Mouse (Mus musculus) cerebellum, adult 2 months (tissue): ENCODE data around the gene Grik4. TPM values are rescaled to one million over a fixed set of nuclear protein-coding genes. Genes with fewer than 3 reads are reported as not detected.

Experiments
- DNase-seq, 2 experiments: peaks; one replicate each; pipeline ENCODE4 v3.0.0; 2021
- H3K27ac ChIP-seq: fragments of 200-500 bp; 2 replicates; pipeline ENCODE4 v1.5.1; 2012; ENCODE audit warnings: low read length, control low read depth, inconsistent platforms; ENCODE audit not compliant: insufficient read depth
- H3K27me3 ChIP-seq: fragments of 200-500 bp; 2 replicates; pipeline ENCODE4 v1.6.1; 2012; ENCODE audit warnings: inconsistent platforms, mild to moderate bottlenecking, low read length, moderate library complexity; ENCODE audit not compliant: control insufficient read depth, insufficient read depth
- H3K4me1 ChIP-seq: fragments of 200-500 bp; 2 replicates; pipeline ENCODE4 v1.6.1; 2011; ENCODE audit warnings: low read length; ENCODE audit not compliant: control insufficient read depth, insufficient read depth
- H3K4me3 ChIP-seq: fragments of 200-500 bp; replicated peaks from 2 replicates; pipeline ENCODE3; 2011; ENCODE audit warnings: mild to moderate bottlenecking, low read depth, low read length, control low read depth; ENCODE audit not compliant: insufficient read depth
- CTCF ChIP-seq: fragments of 200-500 bp; IDR thresholded peaks from 2 replicates; pipeline ENCODE4 v1.5.1; 2011; ENCODE audit warnings: low read depth, mild to moderate bottlenecking, control low read depth, low read length, moderate library complexity, borderline replicate concordance; ENCODE audit not compliant: insufficient read depth
- POLR2A ChIP-seq: fragments of 200-500 bp; IDR thresholded peaks from 2 replicates; pipeline ENCODE4 v1.6.1; 2011; ENCODE audit warnings: low read length, control low read depth, borderline replicate concordance; ENCODE audit not compliant: insufficient read depth
- WGBS: fragments of 180-500 bp; shearing (Covaris S2); methylation state at CpG from one replicate; pipeline ENCODE4 v1.1.7; 2018; 5-methylcytosine and 5-hydroxymethylcytosine counted together
- polyA plus RNA-seq: library from polyadenylated mRNA; depleted of rRNA; stranded (reverse); fragments of >200 nt; gene quantifications from 2 replicates; pipeline ENCODE4 v1.2.3, GENCODE M21; 2012

The Grik4 gene
- polyA plus RNA-seq, 1 experiment: 10.5 TPM

- no peak overlapping the region for H3K27ac ChIP-seq
- no peaks in the 10 kb centered on the region for H3K27me3 ChIP-seq
- TF ChIP-seq CTCF (no peak), POLR2A (no peak)
- no peak overlapping the region for H3K4me3 ChIP-seq
- H3K4me1 ChIP-seq: no peaks in the 10 kb centered on the region
- DNase-seq: no peak
- 88% methylated on average over 8 of the region's 8 CpGs for WGBS
These were observed 166.4 kb downstream of the Grik4 start for GRCm38 (mm10) chr9:42777913-42778312.

- Histone ChIP-seq H3K4me1 (no peaks in the 10 kb centered on the region), H3K27ac (no peak overlapping the region), H3K4me3 (no peak overlapping the region), H3K27me3 (no peaks in the 10 kb centered on the region)
- no peak for TF ChIP-seq CTCF
- no peak for TF ChIP-seq POLR2A
- no peak for DNase-seq
- WGBS: 87% methylated on average over 9 of the region's 9 CpGs
These were observed 167.5 kb downstream of the Grik4 start for GRCm38 (mm10) chr9:42776804-42777203.

- DNase-seq: no peak
- no peaks in the 10 kb centered on the region for H3K4me1 ChIP-seq
- H3K27me3 ChIP-seq: no peaks in the 10 kb centered on the region
- no peak overlapping the region for H3K4me3 ChIP-seq
- TF ChIP-seq CTCF: no peak
- TF ChIP-seq POLR2A: no peak
- WGBS: 77% methylated on average over 11 of the region's 11 CpGs
- H3K27ac ChIP-seq: no peak overlapping the region
These were observed 179.3 kb downstream of the Grik4 start for GRCm38 (mm10) chr9:42764823-42765560.

- no peaks in the 10 kb centered on the region for H3K27me3 ChIP-seq
- no peak for DNase-seq
- H3K4me1 ChIP-seq: no peaks in the 10 kb centered on the region
- no peak for TF ChIP-seq CTCF
- no peak for TF ChIP-seq POLR2A
- no peak overlapping the region for H3K27ac ChIP-seq
- H3K4me3 ChIP-seq: no peak overlapping the region
- 46% methylated on average over 5 of the region's 5 CpGs for WGBS
These were observed 185.5 kb downstream of the Grik4 start for GRCm38 (mm10) chr9:42758682-42759205.

GRCm38 (mm10) chr9:42757012-42757640, 187.2 kb downstream of the Grik4 start:
- DNase-seq: no peak
- WGBS: 66% methylated on average over 3 of the region's 3 CpGs

GRCm38 (mm10) chr9:42754699-42755098, 189.6 kb downstream of the Grik4 start:
- H3K27ac ChIP-seq: no peak overlapping the region
- no peak overlapping the region for H3K4me3 ChIP-seq
- no peaks in the 10 kb centered on the region for H3K4me1 ChIP-seq
- TF ChIP-seq POLR2A (no peak), CTCF (no peak)
- no peaks in the 10 kb centered on the region for H3K27me3 ChIP-seq
- no peak for DNase-seq
- 58% methylated on average over 8 of the region's 8 CpGs for WGBS

More at GRCm38 (mm10) chr9:42757012-42757640, 187.2 kb downstream of the Grik4 start:
- H3K4me1 ChIP-seq: no peaks in the 10 kb centered on the region
- H3K27me3 ChIP-seq: no peaks in the 10 kb centered on the region
- no peak overlapping the region for H3K27ac ChIP-seq
- H3K4me3 ChIP-seq: no peak overlapping the region
- no peak for TF ChIP-seq POLR2A
- no peak for TF ChIP-seq CTCF

GRCm38 (mm10) chr9:42751160-42751559, 193.1 kb downstream of the Grik4 start:
- Histone ChIP-seq H3K4me1 (no peaks in the 10 kb centered on the region), H3K27me3 (no peaks in the 10 kb centered on the region), H3K4me3 (no peak overlapping the region), H3K27ac (no peak overlapping the region)
- 24% methylated on average over 2 of the region's 2 CpGs for WGBS
- TF ChIP-seq CTCF (no peak), POLR2A (no peak)
- DNase-seq: no peak

- Histone ChIP-seq H3K27ac (no peak overlapping the region), H3K27me3 (no peaks in the 10 kb centered on the region), H3K4me1 (0 out of 2 replicates have a peak, but pooled peaks cover 2% of the 10 kb centered on the region), H3K4me3 (no peak overlapping the region)
- TF ChIP-seq POLR2A (no peak), CTCF (no peak)
- DNase-seq: peak in 1 of 2 experiments; percentile 14
- 34% methylated on average over 3 of the region's 3 CpGs for WGBS
These were observed 194.1 kb downstream of the Grik4 start for GRCm38 (mm10) chr9:42750176-42750575.
